Mouse (Mus musculus) lung, postnatal 0 days (tissue): ENCODE data around the gene Shld1.

Source experiments
- CTCF ChIP-seq: IDR thresholded peaks from 2 replicates; pipeline ENCODE4 v1.5.1; 2016; ENCODE audit warnings: antibody characterized with exemption, mild to moderate bottlenecking
- EP300 ChIP-seq: IDR thresholded peaks from 2 replicates; pipeline ENCODE4 v1.6.1; 2016; ENCODE audit warnings: antibody characterized with exemption, mild to moderate bottlenecking, control low read depth

- no peak for TF ChIP-seq CTCF
- no peak for TF ChIP-seq EP300
Observed at GRCm38 (mm10) chr2:132784039-132784438, 97.3 kb downstream of the Shld1 start.
